Mouse (Mus musculus): ENCODE results near the gene Pitpnc1. TPM values are rescaled to one million over a fixed set of nuclear protein-coding genes. Genes with fewer than 3 reads are reported as not detected.

Pitpnc1 gene
- polyA plus RNA-seq, 1 experiment from 2014 or later, result 20.8 TPM

- H3K4me2 ChIP-seq (ENCODE audit: low read depth, low read length), result peak overlapping the region; percentile 57
- peaks cover 27% of the 10 kb centered on the region for H3K4me1 ChIP-seq (ENCODE audit: control insufficient read depth, insufficient read depth, low read length)
- peak overlapping the region; percentile 79 for H3K27ac ChIP-seq (ENCODE audit: low read length)
- no peaks in the 10 kb centered on the region for H3K27me3 ChIP-seq (ENCODE audit: control insufficient read depth, insufficient read depth, low read length)
- H3K4me3 ChIP-seq (ENCODE audit: low read length), result no peak overlapping the region
- 33% methylated on average over 11 of the region's 11 CpGs for WGBS
- H3K36me3 ChIP-seq (ENCODE audit: control insufficient read depth, insufficient read depth), result peaks cover 6% of the 10 kb centered on the region; the same call in 1 of the 2 replicates
- H3K9ac ChIP-seq (ENCODE audit: low read length), result no peak overlapping the region; the same call in 1 of the 2 replicates
- ATAC-seq (replicated peaks; ENCODE audit: extremely low read depth, insufficient read depth, low FRiP score), result 0 out of 2 replicates have a peak, but pooled peaks have one; percentile 29
- H3K9me3 ChIP-seq (replicated peaks; ENCODE audit: control insufficient read depth, low read length), result peaks cover 7% of the 10 kb centered on the region; the same call in 1 of the 2 replicates
These were observed 198.0 kb downstream of the Pitpnc1 start for GRCm38 (mm10) chr11:107272351-107272975.

- no peak for ATAC-seq (replicated peaks; ENCODE audit: extremely low read depth, insufficient read depth, low FRiP score)
- Histone ChIP-seq H3K27me3 (ENCODE audit: control insufficient read depth, insufficient read depth, low read length) (no peaks in the 10 kb centered on the region), H3K9ac (ENCODE audit: low read length) (no peak overlapping the region), H3K9me3 (replicated peaks; ENCODE audit: control insufficient read depth, low read length) (peaks cover 7% of the 10 kb centered on the region; the same call in 1 of the 2 replicates), H3K4me1 (ENCODE audit: control insufficient read depth, insufficient read depth, low read length) (peaks cover 21% of the 10 kb centered on the region), H3K27ac (ENCODE audit: low read length) (no peak overlapping the region), H3K36me3 (ENCODE audit: control insufficient read depth, insufficient read depth) (peaks cover 6% of the 10 kb centered on the region; the same call in 1 of the 2 replicates), H3K4me3 (ENCODE audit: low read length) (no peak overlapping the region), H3K4me2 (ENCODE audit: low read depth, low read length) (no peak overlapping the region)
- 89% methylated on average over 9 of the region's 9 CpGs for WGBS
These were observed 199.9 kb downstream of the Pitpnc1 start for GRCm38 (mm10) chr11:107270564-107270963.

DNA sequence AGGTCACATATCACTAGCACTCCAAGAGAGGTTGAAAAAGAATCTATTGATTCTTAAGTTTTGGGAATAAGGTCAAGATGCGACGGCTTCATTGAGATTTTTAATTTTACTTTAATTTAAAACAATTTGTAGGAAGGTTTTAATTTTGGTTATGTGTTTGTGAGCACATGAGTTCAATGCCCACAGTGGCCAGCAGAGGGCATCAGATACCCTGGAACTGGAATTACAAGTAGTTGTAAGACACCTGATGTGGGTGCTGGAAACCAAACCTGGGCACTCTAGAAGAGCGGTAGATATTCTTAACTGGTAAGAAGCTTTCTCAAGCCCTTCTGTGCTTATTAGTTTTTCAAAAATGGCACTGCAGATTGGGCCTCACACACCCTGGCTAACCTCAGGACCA is 203.0 kb downstream of the Pitpnc1 start:
- peaks cover 7% of the 10 kb centered on the region; the same call in 1 of the 2 replicates for H3K9me3 ChIP-seq (replicated peaks; ENCODE audit: control insufficient read depth, low read length)
- WGBS, result 96% methylated on average over 3 of the region's 3 CpGs
- peaks cover 19% of the 10 kb centered on the region for H3K4me1 ChIP-seq (ENCODE audit: control insufficient read depth, insufficient read depth, low read length)
- H3K9ac ChIP-seq (ENCODE audit: low read length), result no peak overlapping the region
- H3K4me3 ChIP-seq (ENCODE audit: low read length), result no peak overlapping the region
- H3K27ac ChIP-seq (ENCODE audit: low read length), result no peak overlapping the region
- no peak for ATAC-seq (replicated peaks; ENCODE audit: extremely low read depth, insufficient read depth, low FRiP score)
- H3K27me3 ChIP-seq (ENCODE audit: control insufficient read depth, insufficient read depth, low read length), result no peaks in the 10 kb centered on the region
- H3K4me2 ChIP-seq (ENCODE audit: low read depth, low read length), result no peak overlapping the region
- peaks cover 6% of the 10 kb centered on the region; the same call in 1 of the 2 replicates for H3K36me3 ChIP-seq (ENCODE audit: control insufficient read depth, insufficient read depth)

- peaks cover 12% of the 10 kb centered on the region for H3K4me1 ChIP-seq (ENCODE audit: control insufficient read depth, insufficient read depth, low read length)
- H3K9ac ChIP-seq (ENCODE audit: low read length), result no peak overlapping the region
- no peak for ATAC-seq (replicated peaks; ENCODE audit: extremely low read depth, insufficient read depth, low FRiP score)
- H3K9me3 ChIP-seq (replicated peaks; ENCODE audit: control insufficient read depth, low read length), result peaks cover 7% of the 10 kb centered on the region; the same call in 1 of the 2 replicates
- H3K27me3 ChIP-seq (ENCODE audit: control insufficient read depth, insufficient read depth, low read length), result no peaks in the 10 kb centered on the region
- no peak overlapping the region for H3K4me3 ChIP-seq (ENCODE audit: low read length)
- peaks cover 6% of the 10 kb centered on the region; the same call in 1 of the 2 replicates for H3K36me3 ChIP-seq (ENCODE audit: control insufficient read depth, insufficient read depth)
- 91% methylated on average over 4 of the region's 4 CpGs for WGBS
- H3K4me2 ChIP-seq (ENCODE audit: low read depth, low read length), result no peak overlapping the region
- no peak overlapping the region for H3K27ac ChIP-seq (ENCODE audit: low read length)
These were observed 204.6 kb downstream of the Pitpnc1 start for GRCm38 (mm10) chr11:107265861-107266260.

DNA sequence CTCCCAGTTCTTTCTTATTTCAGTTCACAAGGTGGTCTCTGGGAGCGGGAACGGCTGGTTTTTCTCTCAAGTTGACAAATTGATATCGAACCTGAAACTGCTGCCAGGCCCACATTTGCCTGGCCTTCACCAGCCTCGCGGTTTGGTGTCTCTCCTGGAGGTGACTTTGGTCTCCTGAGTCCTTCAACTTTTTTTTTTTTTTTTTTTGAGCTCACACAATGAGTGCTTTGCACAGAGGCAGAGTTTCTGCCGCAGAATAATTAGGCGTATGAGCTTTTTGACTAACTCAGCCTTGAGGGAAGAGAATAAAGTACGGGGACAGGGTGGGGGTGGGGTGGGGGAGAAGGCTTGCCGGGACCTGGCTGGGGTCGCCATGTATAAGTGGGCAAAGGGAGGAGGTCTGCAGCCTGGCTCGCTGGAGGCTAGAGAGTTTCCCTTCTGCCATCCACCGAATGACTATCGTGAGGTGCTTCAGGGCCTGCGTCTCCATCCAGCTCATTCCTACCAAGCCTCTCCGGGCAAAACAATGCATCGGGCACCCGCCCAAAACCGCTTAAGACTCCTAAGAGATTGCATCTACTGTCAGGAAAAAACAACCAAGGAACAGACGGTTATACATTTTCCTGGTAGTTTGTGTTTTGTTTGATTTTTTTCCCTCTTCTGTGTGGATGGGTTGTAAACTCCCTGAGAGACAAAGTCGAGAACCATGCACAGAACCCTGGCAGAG is 205.4 kb downstream of the Pitpnc1 start:
- no peaks in the 10 kb centered on the region for H3K27me3 ChIP-seq (ENCODE audit: control insufficient read depth, insufficient read depth, low read length)
- peak overlapping the region; percentile 55 for H3K27ac ChIP-seq (ENCODE audit: low read length)
- 55% methylated on average over 20 of the region's 20 CpGs for WGBS
- H3K4me3 ChIP-seq (ENCODE audit: low read length), result no peak overlapping the region
- no peak overlapping the region for H3K4me2 ChIP-seq (ENCODE audit: low read depth, low read length)
- H3K9ac ChIP-seq (ENCODE audit: low read length), result peak overlapping the region; percentile 56; the same call in 1 of the 2 replicates
- H3K9me3 ChIP-seq (replicated peaks; ENCODE audit: control insufficient read depth, low read length), result peaks cover 7% of the 10 kb centered on the region; the same call in 1 of the 2 replicates
- peaks cover 12% of the 10 kb centered on the region for H3K4me1 ChIP-seq (ENCODE audit: control insufficient read depth, insufficient read depth, low read length)
- peaks cover 6% of the 10 kb centered on the region; the same call in 1 of the 2 replicates for H3K36me3 ChIP-seq (ENCODE audit: control insufficient read depth, insufficient read depth)
- ATAC-seq (replicated peaks; ENCODE audit: extremely low read depth, insufficient read depth, low FRiP score), result no peak

- H3K4me2 ChIP-seq (ENCODE audit: low read depth, low read length), result no peak overlapping the region
- no peak overlapping the region for H3K9ac ChIP-seq (ENCODE audit: low read length)
- H3K4me3 ChIP-seq (ENCODE audit: low read length), result no peak overlapping the region
- no peak for ATAC-seq (replicated peaks; ENCODE audit: extremely low read depth, insufficient read depth, low FRiP score)
- H3K36me3 ChIP-seq (ENCODE audit: control insufficient read depth, insufficient read depth), result peaks cover 6% of the 10 kb centered on the region; the same call in 1 of the 2 replicates
- peaks cover 12% of the 10 kb centered on the region for H3K4me1 ChIP-seq (ENCODE audit: control insufficient read depth, insufficient read depth, low read length)
- no peak overlapping the region for H3K27ac ChIP-seq (ENCODE audit: low read length)
- no peaks in the 10 kb centered on the region for H3K27me3 ChIP-seq (ENCODE audit: control insufficient read depth, insufficient read depth, low read length)
- 82% methylated on average over 9 of the region's 9 CpGs for WGBS
- peaks cover 7% of the 10 kb centered on the region; the same call in 1 of the 2 replicates for H3K9me3 ChIP-seq (replicated peaks; ENCODE audit: control insufficient read depth, low read length)
These were observed 206.7 kb downstream of the Pitpnc1 start for GRCm38 (mm10) chr11:107263838-107264237.

GRCm38 (mm10) chr11:107259428-107259827 is 211.1 kb downstream of the Pitpnc1 start:
- WGBS, result 89% methylated on average over 7 of the region's 7 CpGs
- Histone ChIP-seq H3K9ac (ENCODE audit: low read length) (no peak overlapping the region), H3K27me3 (ENCODE audit: control insufficient read depth, insufficient read depth, low read length) (no peaks in the 10 kb centered on the region), H3K9me3 (replicated peaks; ENCODE audit: control insufficient read depth, low read length) (no peaks in the 10 kb centered on the region), H3K36me3 (ENCODE audit: control insufficient read depth, insufficient read depth) (no peaks in the 10 kb centered on the region), H3K4me2 (ENCODE audit: low read depth, low read length) (no peak overlapping the region), H3K4me3 (ENCODE audit: low read length) (no peak overlapping the region), H3K4me1 (ENCODE audit: control insufficient read depth, insufficient read depth, low read length) (peaks cover 2% of the 10 kb centered on the region), H3K27ac (ENCODE audit: low read length) (no peak overlapping the region)
- ATAC-seq (replicated peaks; ENCODE audit: extremely low read depth, insufficient read depth, low FRiP score), result no peak

DNA sequence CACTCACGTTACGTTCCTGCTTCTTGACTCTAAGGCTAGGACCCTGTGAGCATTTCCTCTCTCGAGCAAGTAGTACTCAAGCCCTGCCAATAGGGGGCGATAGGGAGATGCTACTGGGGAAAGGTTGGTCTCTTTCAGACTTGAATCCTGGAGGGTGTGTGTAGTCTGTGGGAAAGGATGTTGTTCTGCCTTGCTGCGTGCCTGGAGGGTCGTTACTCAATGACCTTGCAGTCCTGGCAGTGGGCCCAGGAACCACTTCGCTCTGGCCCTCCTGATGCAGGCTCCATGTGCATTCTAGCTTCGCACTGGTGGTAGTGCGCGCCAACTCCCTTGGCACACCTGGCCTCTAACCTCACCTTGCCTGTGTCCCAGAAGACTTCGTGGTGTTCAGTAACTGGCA is 215.3 kb downstream of the Pitpnc1 start:
- Histone ChIP-seq H3K9ac (ENCODE audit: low read length) (no peak overlapping the region), H3K4me2 (ENCODE audit: low read depth, low read length) (no peak overlapping the region), H3K36me3 (ENCODE audit: control insufficient read depth, insufficient read depth) (peaks cover 13% of the 10 kb centered on the region), H3K27ac (ENCODE audit: low read length) (peak overlapping the region; percentile 45), H3K4me3 (ENCODE audit: low read length) (no peak overlapping the region), H3K4me1 (ENCODE audit: control insufficient read depth, insufficient read depth, low read length) (no peaks in the 10 kb centered on the region), H3K9me3 (replicated peaks; ENCODE audit: control insufficient read depth, low read length) (peaks cover 5% of the 10 kb centered on the region), H3K27me3 (ENCODE audit: control insufficient read depth, insufficient read depth, low read length) (no peaks in the 10 kb centered on the region)
- 51% methylated on average over 11 of the region's 11 CpGs for WGBS
- ATAC-seq (replicated peaks; ENCODE audit: extremely low read depth, insufficient read depth, low FRiP score), result peak; percentile 87

- Histone ChIP-seq H3K4me3 (ENCODE audit: low read length) (no peak overlapping the region), H3K27me3 (ENCODE audit: control insufficient read depth, insufficient read depth, low read length) (no peaks in the 10 kb centered on the region), H3K27ac (ENCODE audit: low read length) (no peak overlapping the region), H3K9me3 (replicated peaks; ENCODE audit: control insufficient read depth, low read length) (peaks cover 5% of the 10 kb centered on the region), H3K36me3 (ENCODE audit: control insufficient read depth, insufficient read depth) (peaks cover 13% of the 10 kb centered on the region), H3K4me2 (ENCODE audit: low read depth, low read length) (no peak overlapping the region), H3K4me1 (ENCODE audit: control insufficient read depth, insufficient read depth, low read length) (peaks cover 4% of the 10 kb centered on the region), H3K9ac (ENCODE audit: low read length) (no peak overlapping the region)
- 91% methylated on average over 7 of the region's 7 CpGs for WGBS
- ATAC-seq (replicated peaks; ENCODE audit: extremely low read depth, insufficient read depth, low FRiP score), result no peak
These were observed 216.3 kb downstream of the Pitpnc1 start for GRCm38 (mm10) chr11:107254181-107254580.

Data from heart, embryonic 16.5 days (tissue).